Mouse (Mus musculus): ENCODE results near the gene Card11.

GRCm38 (mm10) chr5:141040846-141041245 is 40.5 kb upstream of the Card11 start:
- TF ChIP-seq CTCF (IDR thresholded peaks at IDR 0.05; ENCODE audit: extremely low read depth, insufficient read depth, low read length) (no peak), POLR2A (IDR thresholded peaks at IDR 0.05; ENCODE audit: extremely low read depth, insufficient read depth, low read length) (no peak)
